Mouse (Mus musculus) 3T3-L1 (cell line): Measurements from ENCODE around the gene Fignl1.

ENCODE experiments used
- DNase-seq: peaks from one replicate; pipeline ENCODE4 v3.0.0-alpha.2; 2015; ENCODE audit warnings: low read depth, low spot score

Fignl1 gene

DNA sequence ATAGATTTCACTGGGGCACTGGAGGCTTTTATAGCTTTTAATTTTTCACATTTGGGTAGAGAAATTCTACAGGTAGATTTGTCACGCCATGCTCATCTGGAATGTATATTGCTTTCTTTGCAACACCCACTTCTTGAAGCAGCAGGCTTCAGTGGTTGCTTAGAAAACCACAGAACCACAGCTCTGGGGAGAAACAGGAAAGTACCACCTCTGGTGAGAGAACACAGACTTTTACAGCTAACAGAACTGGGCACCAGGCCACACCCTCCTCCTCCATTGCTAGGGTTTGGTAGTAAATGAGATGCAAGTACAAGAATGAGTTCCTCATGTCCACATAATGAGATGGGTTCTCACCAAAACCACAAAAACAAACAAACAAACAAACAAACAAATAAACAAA, 42.7 kb downstream of the Fignl1 start:
- no peak for DNase-seq

DNA sequence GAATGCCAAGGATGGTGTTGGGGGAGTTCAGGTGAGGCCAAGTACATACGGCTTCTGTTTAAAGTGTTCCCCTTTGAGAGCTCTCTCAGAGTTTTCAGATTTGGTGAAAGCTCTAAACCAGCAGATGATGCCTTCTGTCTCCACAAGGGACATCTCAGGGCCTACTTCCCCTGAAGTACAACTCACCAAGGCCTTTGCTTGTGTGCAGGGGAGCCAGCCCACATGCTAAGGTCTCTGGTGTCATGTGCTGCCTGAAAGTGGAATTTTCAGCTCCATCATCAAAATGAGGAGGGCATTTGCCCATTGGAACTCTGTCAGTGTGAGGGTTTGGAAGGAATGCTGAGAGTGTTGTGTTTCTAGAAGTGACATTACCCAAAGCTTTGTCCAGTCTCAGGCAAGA, 43.3 kb downstream of the Fignl1 start:
- DNase-seq = no peak

DNA sequence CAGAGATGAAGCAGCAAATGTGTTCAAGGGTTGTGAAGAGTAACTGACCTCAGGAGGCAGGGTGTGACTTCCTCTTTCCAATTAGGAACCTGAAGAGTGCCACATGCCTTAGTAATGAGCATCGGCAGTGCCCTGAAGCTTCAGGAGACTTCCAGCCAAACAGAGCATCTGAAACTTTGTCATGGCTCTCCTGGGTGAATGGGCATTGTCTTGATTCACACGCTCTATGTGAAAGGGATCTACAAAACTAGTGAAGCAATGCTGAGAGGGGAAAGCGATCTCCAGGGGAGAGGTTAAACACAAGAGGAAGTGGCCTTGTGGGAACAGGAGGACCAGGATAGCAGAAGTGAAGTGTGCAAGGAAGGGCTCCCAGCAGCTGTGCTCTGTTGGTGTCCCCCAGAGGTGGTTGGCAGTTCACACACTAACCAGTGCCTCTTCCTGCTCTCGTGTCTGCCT, 45.5 kb downstream of the Fignl1 start:
- DNase-seq = no peak

DNA sequence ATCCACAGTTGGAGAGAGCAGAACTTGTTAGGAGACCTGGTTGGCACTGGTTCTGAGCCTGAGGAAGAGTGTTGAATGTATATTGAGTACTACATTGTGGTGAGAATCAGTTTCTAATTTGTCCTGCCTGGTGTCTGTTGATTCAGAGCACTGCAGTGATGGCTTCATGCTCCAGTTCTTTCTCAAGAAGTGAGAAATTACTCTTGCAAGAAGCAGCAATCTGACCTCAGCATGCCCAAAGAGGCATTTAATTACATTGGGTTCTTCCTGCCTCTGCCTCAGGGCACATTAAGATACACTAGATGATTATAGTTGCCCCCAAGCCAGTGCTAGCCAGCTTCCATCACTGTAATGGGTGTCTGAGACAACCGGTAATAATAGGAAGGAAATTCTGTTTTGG, 49.9 kb downstream of the Fignl1 start:
- DNase-seq = no peak

DNA sequence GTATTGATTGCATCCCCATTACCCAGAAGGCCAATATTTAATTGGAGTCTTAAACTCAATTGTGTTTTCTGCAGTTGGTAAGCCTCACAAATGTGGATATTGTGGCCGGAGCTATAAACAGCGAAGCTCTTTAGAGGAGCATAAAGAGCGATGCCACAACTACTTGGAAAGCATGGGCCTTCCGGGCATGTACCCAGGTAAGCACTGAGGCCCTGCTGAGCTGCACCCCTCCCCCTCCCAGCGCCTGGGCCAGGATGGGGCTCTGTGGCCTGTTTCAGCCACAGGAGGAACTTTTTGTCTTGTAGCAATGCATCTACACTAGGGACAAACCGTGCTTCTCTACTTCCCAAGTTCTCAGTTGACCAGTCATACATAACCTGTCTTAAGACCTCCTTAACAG, 50.6 kb downstream of the Fignl1 start:
- DNase-seq = no peak

DNA sequence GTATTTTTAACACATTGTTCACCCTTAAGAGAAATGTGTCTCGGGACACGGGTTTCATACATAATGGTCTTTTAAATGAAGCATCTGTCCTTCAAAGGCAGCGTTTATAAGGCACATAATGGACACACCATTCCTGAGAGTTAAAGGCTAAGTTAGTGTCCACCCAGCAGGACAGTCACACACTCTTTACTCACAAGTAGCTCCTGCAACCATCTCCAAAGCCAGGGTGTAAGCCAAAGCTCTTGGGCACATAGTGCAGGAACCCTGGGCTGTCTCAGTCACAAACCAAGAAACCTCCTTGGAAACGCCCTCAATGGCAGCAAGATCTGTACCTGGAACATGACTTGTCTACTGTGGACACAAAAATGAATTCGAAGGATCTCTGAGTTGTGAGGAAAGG, 55.9 kb downstream of the Fignl1 start:
- no peak for DNase-seq

DNA sequence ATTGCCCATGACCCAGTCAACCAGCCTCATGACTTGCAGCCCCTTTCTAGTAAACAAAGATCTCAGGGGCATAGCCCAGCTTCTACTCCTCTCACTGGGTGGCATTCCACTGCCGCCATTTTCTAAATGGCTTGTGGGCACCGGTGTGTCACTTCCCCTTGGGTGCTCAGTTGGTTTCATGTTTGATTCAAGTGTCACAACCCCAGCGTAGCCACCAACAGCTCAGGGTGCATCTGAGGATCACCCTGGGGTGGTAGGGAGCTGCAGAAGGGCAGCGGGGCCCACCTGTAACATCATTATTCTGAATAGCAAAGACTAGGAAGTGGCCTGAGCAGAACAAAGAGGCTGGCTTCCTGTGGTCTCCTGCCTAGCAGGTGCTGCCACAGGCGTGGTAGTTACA, 57.7 kb downstream of the Fignl1 start:
- DNase-seq = no peak

DNA sequence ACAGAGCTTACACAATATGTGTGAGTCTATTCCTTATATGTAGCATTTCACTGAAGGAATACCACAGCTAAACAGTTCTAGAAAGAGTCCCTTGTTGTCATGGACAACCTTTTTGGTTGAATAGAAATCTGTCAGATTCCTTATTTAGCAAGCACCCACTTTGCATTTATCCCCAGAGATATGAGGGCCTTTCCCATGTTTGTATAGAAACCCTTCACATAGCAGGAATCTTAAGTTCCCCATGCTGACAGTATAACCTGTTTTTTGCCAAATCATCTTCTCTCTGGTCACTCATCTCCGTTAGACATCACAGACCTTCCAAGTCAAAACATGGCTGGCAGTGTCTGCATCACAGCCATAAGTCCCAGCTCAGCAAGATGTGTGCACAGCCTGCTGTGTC, 64.5 kb downstream of the Fignl1 start:
- DNase-seq = no peak

DNA sequence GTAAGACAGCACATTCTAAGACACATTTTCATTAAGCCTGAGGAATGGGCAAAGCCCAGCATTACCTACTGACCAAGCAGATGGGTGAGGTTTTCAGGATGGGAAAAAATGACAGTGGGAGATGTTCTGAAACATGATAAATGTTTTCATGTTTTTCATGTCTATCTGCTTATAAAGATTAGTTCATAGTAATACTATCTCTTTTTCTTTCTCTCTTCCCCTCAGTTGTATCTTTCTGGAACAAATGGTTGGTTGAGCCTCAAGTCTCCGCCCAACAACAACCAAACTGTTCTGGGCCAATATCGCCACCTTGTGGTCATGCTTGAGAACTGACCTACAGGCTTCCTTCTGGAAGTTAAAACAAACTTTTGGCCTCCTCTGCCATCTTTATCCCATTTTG, 66.1 kb downstream of the Fignl1 start:
- DNase-seq = peak; percentile 74

DNA sequence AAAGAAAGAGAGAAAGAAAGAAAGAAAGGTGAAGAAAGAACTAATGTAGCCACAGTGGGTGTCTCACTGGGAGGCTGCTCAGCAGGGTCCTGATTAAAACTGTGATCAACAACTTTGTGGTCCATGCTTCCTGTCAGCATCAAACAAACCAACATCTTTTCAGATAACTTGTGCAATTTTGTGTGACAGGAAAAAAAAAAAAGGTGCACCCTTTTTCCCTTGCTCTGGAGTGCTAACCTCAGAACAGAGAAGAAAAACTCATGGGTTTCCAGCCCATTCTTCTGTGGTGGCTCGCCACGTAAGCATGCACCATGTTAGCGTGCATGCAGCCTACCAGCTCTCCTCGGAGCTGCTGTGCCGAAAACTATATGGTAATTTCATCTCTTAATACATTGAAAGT, 67.2 kb downstream of the Fignl1 start:
- DNase-seq = no peak

DNA sequence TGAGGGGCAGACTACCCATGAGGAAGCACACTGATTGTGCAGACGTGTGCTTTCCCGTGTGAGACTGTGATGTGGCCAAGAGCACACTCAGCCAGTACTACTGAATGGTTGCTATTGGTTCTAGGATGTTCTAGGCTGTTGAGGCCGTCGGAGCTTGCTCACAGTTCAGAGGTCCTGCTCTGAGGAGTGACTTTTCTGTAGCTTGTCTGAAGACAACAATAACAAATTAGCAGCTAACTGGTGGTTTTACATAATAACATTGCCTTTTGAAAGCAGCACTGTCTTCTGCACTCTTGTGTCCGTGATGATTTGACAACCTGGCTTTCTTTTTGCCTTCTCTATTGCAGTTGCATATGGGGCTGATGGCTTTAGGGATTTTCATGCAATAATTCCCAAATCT, 68.2 kb downstream of the Fignl1 start:
- no peak for DNase-seq

DNA sequence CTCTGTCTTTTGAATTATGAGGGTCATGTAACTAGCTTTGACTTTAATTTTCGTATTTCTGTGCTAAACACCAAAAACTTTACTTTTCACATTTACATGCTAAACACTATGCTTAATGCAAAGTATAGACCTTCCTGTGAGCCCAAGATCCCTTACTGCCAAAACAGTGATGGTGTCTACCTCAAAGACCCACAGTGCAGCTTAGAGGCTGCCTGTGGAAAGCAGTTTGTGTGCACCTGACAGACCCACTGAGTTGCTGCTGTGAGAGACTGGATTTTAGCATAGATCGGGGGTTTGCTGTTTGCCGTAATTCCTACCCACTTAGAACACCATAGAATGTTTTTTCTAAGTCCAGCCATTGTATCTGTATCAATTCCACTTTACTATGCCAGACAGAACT, 69.7 kb downstream of the Fignl1 start:
- DNase-seq = no peak

DNA sequence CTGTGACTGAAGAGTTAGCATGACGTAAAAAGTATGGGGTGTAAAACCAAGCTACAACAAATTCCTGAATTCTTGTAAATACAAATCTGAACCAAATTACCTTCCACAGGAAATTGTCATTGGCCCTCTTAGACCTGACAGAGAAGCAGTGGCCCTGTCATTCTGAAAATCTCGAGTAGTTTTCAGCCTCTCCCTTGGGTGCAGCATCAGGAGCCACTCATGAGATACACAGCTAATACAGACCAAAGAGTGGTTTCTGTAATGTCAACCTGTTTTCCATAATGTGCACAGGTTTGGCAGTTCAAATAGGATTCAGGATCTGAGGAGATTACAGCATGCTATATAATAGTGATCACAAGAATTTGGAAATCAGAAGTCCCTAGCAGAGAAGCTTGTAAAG, 71.2 kb downstream of the Fignl1 start:
- DNase-seq = no peak
